Mouse (Mus musculus): ENCODE results near the gene Gm47969. TPM values are rescaled to one million over a fixed set of nuclear protein-coding genes. Genes with fewer than 3 reads are reported as not detected.

The Gm47969 gene
- polyA plus RNA-seq, 1 experiment from 2014 or later: not detected

GRCm38 (mm10) chr1:83060643-83061042 is 15.9 kb downstream of the Gm47969 start, which contains the start of gene Krtap28-13:
Gene Krtap28-13 (plus strand): TSS chr1:83060930.
- H3K4me3 ChIP-seq (ENCODE audit: low read depth, low read length): no peak within 1 kb of the TSS
- no peak within 1 kb of the TSS for H3K9ac ChIP-seq (ENCODE audit: low read depth, low read length)
- no peaks in the 10 kb centered on the region for H3K36me3 ChIP-seq (ENCODE audit: control insufficient read depth, insufficient read depth, low read length)
- H3K27ac ChIP-seq (ENCODE audit: low read depth, low read length): no peak within 1 kb of the TSS
- peaks cover 6% of the 10 kb centered on the region; the same call in 1 of the 2 replicates for H3K4me1 ChIP-seq (ENCODE audit: control insufficient read depth, insufficient read depth, low read length)
- H3K9me3 ChIP-seq (replicated peaks; ENCODE audit: control insufficient read depth, low read length): no peaks in the 10 kb centered on the region
- ATAC-seq (replicated peaks; ENCODE audit: insufficient number of reproducible peaks, low FRiP score, low TSS enrichment): no peak
- no peaks in the 10 kb centered on the region for H3K27me3 ChIP-seq (ENCODE audit: control insufficient read depth, insufficient read depth, low read length)
- H3K4me2 ChIP-seq: no peak within 1 kb of the TSS
- WGBS (ENCODE audit: insufficient replicate concordance): 71% methylated on average over 4 of the region's 4 CpGs

GRCm38 (mm10) chr1:83064851-83065250 is 20.1 kb downstream of the Gm47969 start:
- no peak overlapping the region for H3K9ac ChIP-seq (ENCODE audit: low read depth, low read length)
- no peaks in the 10 kb centered on the region for H3K36me3 ChIP-seq (ENCODE audit: control insufficient read depth, insufficient read depth, low read length)
- no peak overlapping the region for H3K27ac ChIP-seq (ENCODE audit: low read depth, low read length)
- 23% methylated on average over 3 of the region's 3 CpGs for WGBS (ENCODE audit: insufficient replicate concordance)
- H3K4me1 ChIP-seq (ENCODE audit: control insufficient read depth, insufficient read depth, low read length): peaks cover 6% of the 10 kb centered on the region; the same call in 1 of the 2 replicates
- H3K4me2 ChIP-seq: no peak overlapping the region
- H3K27me3 ChIP-seq (ENCODE audit: control insufficient read depth, insufficient read depth, low read length): no peaks in the 10 kb centered on the region
- H3K9me3 ChIP-seq (replicated peaks; ENCODE audit: control insufficient read depth, low read length): no peaks in the 10 kb centered on the region
- no peak for ATAC-seq (replicated peaks; ENCODE audit: insufficient number of reproducible peaks, low FRiP score, low TSS enrichment)
- H3K4me3 ChIP-seq (ENCODE audit: low read depth, low read length): no peak overlapping the region

- Histone ChIP-seq H3K27ac (ENCODE audit: low read depth, low read length) (no peak overlapping the region), H3K4me2 (no peak overlapping the region), H3K27me3 (ENCODE audit: control insufficient read depth, insufficient read depth, low read length) (no peaks in the 10 kb centered on the region), H3K36me3 (ENCODE audit: control insufficient read depth, insufficient read depth, low read length) (no peaks in the 10 kb centered on the region), H3K4me1 (ENCODE audit: control insufficient read depth, insufficient read depth, low read length) (no peaks in the 10 kb centered on the region), H3K9me3 (replicated peaks; ENCODE audit: control insufficient read depth, low read length) (no peaks in the 10 kb centered on the region), H3K4me3 (ENCODE audit: low read depth, low read length) (no peak overlapping the region), H3K9ac (ENCODE audit: low read depth, low read length) (no peak overlapping the region)
- WGBS (ENCODE audit: insufficient replicate concordance): 88% methylated on average over 4 of the region's 4 CpGs
- ATAC-seq (replicated peaks; ENCODE audit: insufficient number of reproducible peaks, low FRiP score, low TSS enrichment): no peak
Measured at GRCm38 (mm10) chr1:83066577-83066976, 21.8 kb downstream of the Gm47969 start.

GRCm38 (mm10) chr1:83067205-83067604 is 22.5 kb downstream of the Gm47969 start:
- no peak for ATAC-seq (replicated peaks; ENCODE audit: insufficient number of reproducible peaks, low FRiP score, low TSS enrichment)
- Histone ChIP-seq H3K36me3 (ENCODE audit: control insufficient read depth, insufficient read depth, low read length) (no peaks in the 10 kb centered on the region), H3K27ac (ENCODE audit: low read depth, low read length) (no peak overlapping the region), H3K27me3 (ENCODE audit: control insufficient read depth, insufficient read depth, low read length) (no peaks in the 10 kb centered on the region), H3K9ac (ENCODE audit: low read depth, low read length) (no peak overlapping the region), H3K9me3 (replicated peaks; ENCODE audit: control insufficient read depth, low read length) (no peaks in the 10 kb centered on the region), H3K4me1 (ENCODE audit: control insufficient read depth, insufficient read depth, low read length) (no peaks in the 10 kb centered on the region), H3K4me3 (ENCODE audit: low read depth, low read length) (no peak overlapping the region), H3K4me2 (no peak overlapping the region)
- 80% methylated on average over 10 of the region's 10 CpGs for WGBS (ENCODE audit: insufficient replicate concordance)

GRCm38 (mm10) chr1:83075526-83076189 is 30.9 kb downstream of the Gm47969 start:
- no peak overlapping the region for H3K9ac ChIP-seq (ENCODE audit: low read depth, low read length)
- no peaks in the 10 kb centered on the region for H3K27me3 ChIP-seq (ENCODE audit: control insufficient read depth, insufficient read depth, low read length)
- H3K9me3 ChIP-seq (replicated peaks; ENCODE audit: control insufficient read depth, low read length): no peaks in the 10 kb centered on the region
- H3K4me1 ChIP-seq (ENCODE audit: control insufficient read depth, insufficient read depth, low read length): no peaks in the 10 kb centered on the region
- WGBS (ENCODE audit: insufficient replicate concordance): 43% methylated on average over 15 of the region's 15 CpGs
- H3K27ac ChIP-seq (ENCODE audit: low read depth, low read length): no peak overlapping the region
- peak overlapping the region; percentile 53 for H3K4me2 ChIP-seq
- no peaks in the 10 kb centered on the region for H3K36me3 ChIP-seq (ENCODE audit: control insufficient read depth, insufficient read depth, low read length)
- no peak overlapping the region for H3K4me3 ChIP-seq (ENCODE audit: low read depth, low read length)
- no peak for ATAC-seq (replicated peaks; ENCODE audit: insufficient number of reproducible peaks, low FRiP score, low TSS enrichment)

- WGBS (ENCODE audit: insufficient replicate concordance): 47% methylated on average over 11 of the region's 11 CpGs
- Histone ChIP-seq H3K4me1 (ENCODE audit: control insufficient read depth, insufficient read depth, low read length) (no peaks in the 10 kb centered on the region), H3K4me2 (peak overlapping the region; percentile 53), H3K4me3 (ENCODE audit: low read depth, low read length) (no peak overlapping the region), H3K27me3 (ENCODE audit: control insufficient read depth, insufficient read depth, low read length) (no peaks in the 10 kb centered on the region), H3K9me3 (replicated peaks; ENCODE audit: control insufficient read depth, low read length) (no peaks in the 10 kb centered on the region), H3K27ac (ENCODE audit: low read depth, low read length) (no peak overlapping the region), H3K36me3 (ENCODE audit: control insufficient read depth, insufficient read depth, low read length) (no peaks in the 10 kb centered on the region), H3K9ac (ENCODE audit: low read depth, low read length) (no peak overlapping the region)
- ATAC-seq (replicated peaks; ENCODE audit: insufficient number of reproducible peaks, low FRiP score, low TSS enrichment): no peak
Measured at GRCm38 (mm10) chr1:83076190-83076917, 31.6 kb downstream of the Gm47969 start.

- WGBS (ENCODE audit: insufficient replicate concordance): 75% methylated on average over 6 of the region's 6 CpGs
- Histone ChIP-seq H3K9ac (ENCODE audit: low read depth, low read length) (no peak overlapping the region), H3K36me3 (ENCODE audit: control insufficient read depth, insufficient read depth, low read length) (no peaks in the 10 kb centered on the region)
Measured at GRCm38 (mm10) chr1:83077016-83077415, 32.3 kb downstream of the Gm47969 start.

GRCm38 (mm10) chr1:83084790-83085189 is 40.1 kb downstream of the Gm47969 start:
- no peak overlapping the region for H3K4me3 ChIP-seq (ENCODE audit: low read depth, low read length)
- H3K4me2 ChIP-seq: no peak overlapping the region
- no peak for ATAC-seq (replicated peaks; ENCODE audit: insufficient number of reproducible peaks, low FRiP score, low TSS enrichment)
- H3K9me3 ChIP-seq (replicated peaks; ENCODE audit: control insufficient read depth, low read length): no peaks in the 10 kb centered on the region
- no peaks in the 10 kb centered on the region for H3K27me3 ChIP-seq (ENCODE audit: control insufficient read depth, insufficient read depth, low read length)
- no peaks in the 10 kb centered on the region for H3K4me1 ChIP-seq (ENCODE audit: control insufficient read depth, insufficient read depth, low read length)
- no peaks in the 10 kb centered on the region for H3K36me3 ChIP-seq (ENCODE audit: control insufficient read depth, insufficient read depth, low read length)
- H3K9ac ChIP-seq (ENCODE audit: low read depth, low read length): no peak overlapping the region
- 93% methylated on average over 2 of the region's 2 CpGs for WGBS (ENCODE audit: insufficient replicate concordance)
- no peak overlapping the region for H3K27ac ChIP-seq (ENCODE audit: low read depth, low read length)

More at GRCm38 (mm10) chr1:83077016-83077415, 32.3 kb downstream of the Gm47969 start:
- H3K9me3 ChIP-seq (replicated peaks; ENCODE audit: control insufficient read depth, low read length): no peaks in the 10 kb centered on the region
- no peak overlapping the region for H3K4me2 ChIP-seq
- no peak overlapping the region for H3K27ac ChIP-seq (ENCODE audit: low read depth, low read length)
- no peak overlapping the region for H3K4me3 ChIP-seq (ENCODE audit: low read depth, low read length)
- no peak for ATAC-seq (replicated peaks; ENCODE audit: insufficient number of reproducible peaks, low FRiP score, low TSS enrichment)
- H3K4me1 ChIP-seq (ENCODE audit: control insufficient read depth, insufficient read depth, low read length): no peaks in the 10 kb centered on the region
- no peaks in the 10 kb centered on the region for H3K27me3 ChIP-seq (ENCODE audit: control insufficient read depth, insufficient read depth, low read length)

All from heart, embryonic 11.5 days (tissue).